ENCODE assay signal across 11 mouse cellular contexts in genomic region chr17:26571377-26571776, GRCm38 (mm10). TPM values are rescaled to one million over a fixed set of nuclear protein-coding genes. Genes with fewer than 3 reads are reported as not detected.
DNase-seq lines count a peak whose midpoint lies in the region; ATAC-seq and TF ChIP-seq lines count a peak whose summit lies in the region.
"Had no signal": no experiment of that assay in that cellular context is flagged by ENCODE, and none has a peak within 500 bp of the region (broad histone marks: within the 10 kb centered on the region; RNA-seq: fewer than 3 reads in every experiment).

No protein-coding gene starts in this region.

- TF ChIP-seq CTCF in heart, adult 2 months (IDR thresholded peaks at IDR 0.05) = no peak
- TF ChIP-seq CTCF in C2C12 (IDR thresholded peaks at IDR 0.05; ENCODE audit: control insufficient read depth, insufficient read depth, insufficient read length) = no peak
- TF ChIP-seq CTCF in lung, postnatal 0 days (IDR thresholded peaks at IDR 0.05) = no peak

- H3K79me3 ChIP-seq in C2C12 (ENCODE audit: low read depth) = peaks cover 73% of the 10 kb centered on the region

- H3K9me3 ChIP-seq in lung, postnatal 0 days (ENCODE audit: low read length) = no peaks in the 10 kb centered on the region
- no peaks in the 10 kb centered on the region for H3K9me3 ChIP-seq in midbrain, embryonic 16.5 days (replicated peaks; ENCODE audit: control insufficient read depth, low read length, poor library complexity, severe bottlenecking)
- H3K9me3 ChIP-seq: stomach, embryonic 15.5 days had no signal

- H3K4me2 ChIP-seq in lung, postnatal 0 days (replicated peaks; ENCODE audit: low read depth, low read length) = no peak overlapping the region
- H3K4me2 ChIP-seq in midbrain, embryonic 16.5 days (ENCODE audit: low read length) = no peak overlapping the region
- H3K4me2 ChIP-seq: stomach, embryonic 15.5 days had no signal

- peak; percentile 77 to 81 for DNase-seq in heart, adult 2 months
- no peak for DNase-seq in heart, postnatal 14 days
- DNase-seq in lung, postnatal 0 days (ENCODE audit: low spot score) = peak; percentile 67
- no peak for DNase-seq in spleen, adult 18-20 months
- no peak for DNase-seq in cerebellum, postnatal 10 days
- DNase-seq: cerebellum, adult 9-10 months; gastrocnemius, postnatal 14 days had no signal

- TF ChIP-seq EP300 in heart, adult 2 months (IDR thresholded peaks at IDR 0.05; ENCODE audit: insufficient read depth, low read depth, low read length) = 0 out of 2 replicates have a peak, but pooled peaks have one; percentile 68
- peak; percentile 23; the same call in 1 of the 2 replicates for TF ChIP-seq EP300 in lung, postnatal 0 days (IDR thresholded peaks at IDR 0.05)

- no peaks in the 10 kb centered on the region for H3K27me3 ChIP-seq in heart, adult 2 months (ENCODE audit: control insufficient read depth, insufficient read depth, low read length)
- no peaks in the 10 kb centered on the region for H3K27me3 ChIP-seq in C2C12 (ENCODE audit: control insufficient read depth, insufficient read depth, insufficient read length)
- H3K27me3 ChIP-seq in lung, postnatal 0 days (replicated peaks; ENCODE audit: insufficient read depth, low read length) = no peaks in the 10 kb centered on the region
- H3K27me3 ChIP-seq in midbrain, embryonic 16.5 days (ENCODE audit: control insufficient read depth, insufficient read depth, low read depth, low read length) = no peaks in the 10 kb centered on the region
- H3K27me3 ChIP-seq: stomach, embryonic 15.5 days had no signal

- H3K79me2 ChIP-seq in heart, adult 2 months (replicated peaks; ENCODE audit: control insufficient read depth, insufficient read depth, low read length) = no peaks in the 10 kb centered on the region; the same call in none of the 2 replicates
- H3K79me2 ChIP-seq in C2C12 (ENCODE audit: control insufficient read depth, insufficient read depth) = peaks cover 100% of the 10 kb centered on the region

- 36% methylated on average over 3 of the region's 3 CpGs for WGBS in heart, adult 2 months
- 55% methylated on average over 3 of the region's 3 CpGs for WGBS in lung, postnatal 0 days
- WGBS in midbrain, embryonic 16.5 days = 87% methylated on average over 3 of the region's 3 CpGs

- TF ChIP-seq POLR2A in heart, adult 2 months (IDR thresholded peaks at IDR 0.05; ENCODE audit: insufficient read depth, low read depth, low read length) = no peak

- H3K27ac ChIP-seq in heart, adult 2 months = peak overlapping the region; percentile 26
- 0 out of 2 replicates have a peak overlapping the region, but pooled peaks have one; percentile 9 for H3K27ac ChIP-seq in lung, postnatal 0 days (ENCODE audit: low read length)
- H3K27ac ChIP-seq in midbrain, embryonic 16.5 days (ENCODE audit: low read length) = no peak overlapping the region
- H3K27ac ChIP-seq: stomach, embryonic 15.5 days had no signal

- no peak overlapping the region for H3K9ac ChIP-seq in heart, adult 2 months (ENCODE audit: low read depth, low read length)
- H3K9ac ChIP-seq in lung, postnatal 0 days (replicated peaks; ENCODE audit: low read depth) = no peak overlapping the region
- no peak overlapping the region for H3K9ac ChIP-seq in midbrain, embryonic 16.5 days (ENCODE audit: low read depth, low read length)
- H3K9ac ChIP-seq: stomach, embryonic 15.5 days had no signal

- peak; percentile 71 for ATAC-seq in granulocyte monocyte progenitor cell, adult 5-6 weeks (replicated peaks; ENCODE audit: poor library complexity, severe bottlenecking)
- ATAC-seq in lung, postnatal 0 days = peak; percentile 50
- ATAC-seq in midbrain, embryonic 16.5 days = no peak

- intact Hi-C loops in heart, adult 2 months (cut with DNase I) = no loop called here
- intact Hi-C loops in heart, postnatal 14 days (cut with DNase I) = no loop called here

- H3ac ChIP-seq in C2C12 (ENCODE audit: control insufficient read depth, insufficient read length, low read depth) = no peak overlapping the region

- H3K4me1 ChIP-seq in heart, adult 2 months (ENCODE audit: control insufficient read depth, insufficient read depth, low read length) = peaks cover 33% of the 10 kb centered on the region
- H3K4me1 ChIP-seq in lung, postnatal 0 days (ENCODE audit: insufficient read depth, low read depth, low read length) = peaks cover 4% of the 10 kb centered on the region; the same call in 1 of the 2 replicates
- no peaks in the 10 kb centered on the region for H3K4me1 ChIP-seq in midbrain, embryonic 16.5 days (ENCODE audit: control insufficient read depth, insufficient read depth, low read length)

- H3K4me3 ChIP-seq in heart, adult 2 months = no peak overlapping the region
- H3K4me3 ChIP-seq in C2C12 (ENCODE audit: insufficient read depth, poor library complexity, severe bottlenecking) = no peak overlapping the region
- H3K4me3 ChIP-seq in lung, postnatal 0 days (ENCODE audit: low read depth, low read length) = no peak overlapping the region
- H3K4me3 ChIP-seq in midbrain, embryonic 16.5 days (ENCODE audit: low read depth, low read length) = no peak overlapping the region
- H3K4me3 ChIP-seq: stomach, embryonic 15.5 days had no signal

- no peaks in the 10 kb centered on the region; the same call in 1 of the 2 replicates for H3K36me3 ChIP-seq in heart, adult 2 months (ENCODE audit: control insufficient read depth, insufficient read depth, low read length)
- peaks cover 45% of the 10 kb centered on the region for H3K36me3 ChIP-seq in C2C12 (ENCODE audit: control insufficient read depth, insufficient read depth)
- H3K36me3 ChIP-seq in lung, postnatal 0 days (ENCODE audit: insufficient read depth, low read length) = no peaks in the 10 kb centered on the region
- H3K36me3 ChIP-seq in midbrain, embryonic 16.5 days (ENCODE audit: control insufficient read depth, insufficient read depth, low read length) = peaks cover 10% of the 10 kb centered on the region

TF ChIP-seq in C2C12, 6 proteins besides CTCF, POLR2A, EP300 and RAD21:
- TF ChIP-seq CEBPB (IDR thresholded peaks at IDR 0.05; ENCODE audit: low read depth) = peak; percentile 56
- no peak for TF ChIP-seq FOSL1 (IDR thresholded peaks at IDR 0.05; ENCODE audit: insufficient read depth, low read length, poor library complexity, severe bottlenecking)

RNA-seq across cellular contexts. Expression of gene Dusp1, which starts 9.4 kb away (rescaled TPM):
- total RNA-seq in heart, adult 2 months (2021) = 10 to 100 TPM; 61.4 to 71.3 TPM
- 122 and 171 TPM in 2 replicates for polyA plus RNA-seq in heart, adult 2 months (2012; rRNA removed)
- 10 to 100 TPM; 91.2 to 99.6 TPM for total RNA-seq in heart, postnatal 14 days (2021)
- polyA plus RNA-seq in C2C12 (2012; fragmentation: generic; extraction: Trizol) = 16.4 TPM
- 20.4 and 21.3 TPM in 2 replicates for total RNA-seq in granulocyte monocyte progenitor cell, adult 5-6 weeks (2014; fragmentation: Nextera tagmentation)
- total RNA-seq in granulocyte monocyte progenitor cell, adult 5-6 weeks (2017) = 34.3 and 43.2 TPM in 2 replicates
- 68.4 and 79.3 TPM in 2 replicates for polyA plus RNA-seq in lung, postnatal 0 days (2015; fragmentation: Nextera tagmentation; extraction: Ambion mirVana)
- polyA plus RNA-seq in midbrain, embryonic 16.5 days (2015; fragmentation: Nextera tagmentation; extraction: Ambion mirVana) = 33.4 and 35.1 TPM in 2 replicates

RNA-seq across cellular contexts. Expression of gene Ergic1, which starts 10.1 kb away (rescaled TPM):
- 10 to 100 TPM; 53.6 to 59.4 TPM for total RNA-seq in heart, adult 2 months (2021)
- polyA plus RNA-seq in heart, adult 2 months (2012; rRNA removed) = 64.4 and 84.3 TPM in 2 replicates
- total RNA-seq in heart, postnatal 14 days (2021) = 10 to 100 TPM; 51.1 to 59.5 TPM
- 114 TPM for polyA plus RNA-seq in C2C12 (2012; fragmentation: generic; extraction: Trizol)
- 88.4 and 89.5 TPM in 2 replicates for total RNA-seq in granulocyte monocyte progenitor cell, adult 5-6 weeks (2014; fragmentation: Nextera tagmentation)
- total RNA-seq in granulocyte monocyte progenitor cell, adult 5-6 weeks (2017) = 51.5 and 52.4 TPM in 2 replicates
- polyA plus RNA-seq in lung, postnatal 0 days (2015; fragmentation: Nextera tagmentation; extraction: Ambion mirVana) = 47.9 and 50.6 TPM in 2 replicates
- polyA plus RNA-seq in midbrain, embryonic 16.5 days (2015; fragmentation: Nextera tagmentation; extraction: Ambion mirVana) = 102 and 103 TPM in 2 replicates

Comparison
In these comparisons a context has a peak if more than half of its experiments do, and no peak if none do; other contexts are left out.
1. DNase-seq: peak in heart, adult 2 months (2 of 2) and lung, postnatal 0 days (single experiment); none in heart, postnatal 14 days (0 of 2), spleen, adult 18-20 months (0 of 2) and cerebellum, postnatal 10 days (0 of 2).